In genomic region chr19:7122698-7123306, GRCm38 (mm10) we compare ENCODE assay signal across 10 mouse cellular contexts. TPM values are rescaled to one million over a fixed set of nuclear protein-coding genes. Genes with fewer than 3 reads are reported as not detected.
DNase-seq lines count a peak whose midpoint lies in the region; ATAC-seq lines count a peak whose summit lies in the region.
"Had no signal": no experiment of that assay in that cellular context is flagged by ENCODE, and none has a peak within 500 bp of the region (broad histone marks: within the 10 kb centered on the region; RNA-seq: fewer than 3 reads in every experiment).

No protein-coding gene starts in this region.

- no peak overlapping the region for H3K9ac ChIP-seq in kidney, embryonic 15.5 days
- peak overlapping the region; percentile 21; the same call in 1 of the 2 replicates for H3K9ac ChIP-seq in embryonic facial prominence, embryonic 13.5 days
- H3K9ac ChIP-seq in midbrain, embryonic 13.5 days (replicated peaks): peak overlapping the region; percentile 32; the same call in 1 of the 2 replicates

- DNase-seq in kidney, postnatal 14 days: no peak
- peak; percentile 42 for DNase-seq in heart, postnatal 4 days
- DNase-seq in ovary, postnatal 36 days (ENCODE audit: low spot score): no peak
- no peak for DNase-seq in left cerebral cortex, adult 8-10 months (ENCODE audit: low spot score in 2 of 2)
- DNase-seq in adrenal gland, postnatal 36 days: no peak
- DNase-seq: thymus, postnatal 25 days had no signal

- 37% methylated on average over 10 of the region's 10 CpGs for WGBS in kidney, embryonic 15.5 days
- 48% methylated on average over 10 of the region's 10 CpGs for WGBS in embryonic facial prominence, embryonic 13.5 days
- 29% methylated on average over 10 of the region's 10 CpGs for WGBS in midbrain, embryonic 13.5 days

- no peak for ATAC-seq in kidney, embryonic 15.5 days (replicated peaks; ENCODE audit: low FRiP score)
- ATAC-seq in embryonic facial prominence, embryonic 13.5 days (ENCODE audit: insufficient number of reproducible peaks, insufficient read depth, low FRiP score, low TSS enrichment, low read depth): no peak
- ATAC-seq in midbrain, embryonic 13.5 days: peak; percentile 76

- H3K27me3 ChIP-seq in kidney, embryonic 15.5 days: peaks cover 65% of the 10 kb centered on the region
- H3K27me3 ChIP-seq in embryonic facial prominence, embryonic 13.5 days: peaks cover 39% of the 10 kb centered on the region
- peaks cover 39% of the 10 kb centered on the region for H3K27me3 ChIP-seq in midbrain, embryonic 13.5 days

- no peak overlapping the region for H3K4me3 ChIP-seq in kidney, embryonic 15.5 days (replicated peaks)
- H3K4me3 ChIP-seq in embryonic facial prominence, embryonic 13.5 days: no peak overlapping the region
- no peak overlapping the region for H3K4me3 ChIP-seq in midbrain, embryonic 13.5 days (replicated peaks)
- H3K4me3 ChIP-seq: erythroblast, embryonic 14.5 days had no signal

- H3K9me3 ChIP-seq in kidney, embryonic 15.5 days (replicated peaks): no peaks in the 10 kb centered on the region
- no peaks in the 10 kb centered on the region for H3K9me3 ChIP-seq in embryonic facial prominence, embryonic 13.5 days
- no peaks in the 10 kb centered on the region for H3K9me3 ChIP-seq in midbrain, embryonic 13.5 days

- H3K36me3 ChIP-seq in kidney, embryonic 15.5 days: no peaks in the 10 kb centered on the region
- H3K36me3 ChIP-seq in embryonic facial prominence, embryonic 13.5 days: no peaks in the 10 kb centered on the region
- no peaks in the 10 kb centered on the region for H3K36me3 ChIP-seq in midbrain, embryonic 13.5 days

- H3K27ac ChIP-seq in kidney, embryonic 15.5 days: peak overlapping the region; percentile 45; the same call in 1 of the 2 replicates
- H3K27ac ChIP-seq in embryonic facial prominence, embryonic 13.5 days: peak overlapping the region; percentile 28; the same call in 1 of the 2 replicates
- peak overlapping the region; percentile 71 for H3K27ac ChIP-seq in midbrain, embryonic 13.5 days

- H3K4me1 ChIP-seq in kidney, embryonic 15.5 days: peaks cover 47% of the 10 kb centered on the region
- peaks cover 34% of the 10 kb centered on the region for H3K4me1 ChIP-seq in embryonic facial prominence, embryonic 13.5 days
- H3K4me1 ChIP-seq in midbrain, embryonic 13.5 days (replicated peaks): peaks cover 17% of the 10 kb centered on the region

- no peak overlapping the region for H3K4me2 ChIP-seq in kidney, embryonic 15.5 days
- H3K4me2 ChIP-seq in embryonic facial prominence, embryonic 13.5 days: no peak overlapping the region
- no peak overlapping the region for H3K4me2 ChIP-seq in midbrain, embryonic 13.5 days (replicated peaks)

RNA-seq across cellular contexts. Expression of gene Flrt1, which starts 17.3 kb away (rescaled TPM):
- 4.4 and 5.0 TPM in 2 replicates for polyA plus RNA-seq in kidney, embryonic 15.5 days (2015; fragmentation: Nextera tagmentation; extraction: Ambion mirVana)
- 13.0 and 13.6 TPM in 2 replicates for polyA plus RNA-seq in embryonic facial prominence, embryonic 13.5 days (2015; fragmentation: Nextera tagmentation; extraction: Ambion mirVana)
- total RNA-seq in heart, postnatal 4 days (2021): 1 to 10 TPM; 1.8 to 2.1 TPM
- polyA plus RNA-seq in midbrain, embryonic 13.5 days (2015; fragmentation: Nextera tagmentation; extraction: Ambion mirVana): 8.3 and 9.2 TPM in 2 replicates
- 10 to 100 TPM; 35.6 to 42.2 (median 39.1) TPM for total RNA-seq in left cerebral cortex, adult 8-10 months (2022)
- 1 to 10 TPM; 1.3 to 4.0 TPM for total RNA-seq in adrenal gland, postnatal 36 days (2021)
- polyA plus RNA-seq: erythroblast, embryonic 14.5 days had no signal

Comparison
In these comparisons a context has a peak if more than half of its experiments do, and no peak if none do; other contexts are left out.
1. RNA of gene Flrt1, which starts 17.3 kb away (total RNA-seq): 35.6 to 42.2 TPM in left cerebral cortex, adult 8-10 months; 1.3 to 4.0 TPM in adrenal gland, postnatal 36 days and 1.8 to 2.1 TPM in heart, postnatal 4 days; every median in the first group is over 4 times any median in the second.
2. Peak in every context shown above with its lines, with median percentiles within 50 percentile points of each other: H3K27ac ChIP-seq.